Mouse (Mus musculus): ENCODE measurements around the gene Tespa1. TPM values are rescaled to one million over a fixed set of nuclear protein-coding genes. Genes with fewer than 3 reads are reported as not detected.

The Tespa1 gene
- 0.21 and 0.24 TPM in 2 replicates for polyA plus RNA-seq (2014; fragmentation: Nextera tagmentation; extraction: Ambion mirVana)

DNA sequence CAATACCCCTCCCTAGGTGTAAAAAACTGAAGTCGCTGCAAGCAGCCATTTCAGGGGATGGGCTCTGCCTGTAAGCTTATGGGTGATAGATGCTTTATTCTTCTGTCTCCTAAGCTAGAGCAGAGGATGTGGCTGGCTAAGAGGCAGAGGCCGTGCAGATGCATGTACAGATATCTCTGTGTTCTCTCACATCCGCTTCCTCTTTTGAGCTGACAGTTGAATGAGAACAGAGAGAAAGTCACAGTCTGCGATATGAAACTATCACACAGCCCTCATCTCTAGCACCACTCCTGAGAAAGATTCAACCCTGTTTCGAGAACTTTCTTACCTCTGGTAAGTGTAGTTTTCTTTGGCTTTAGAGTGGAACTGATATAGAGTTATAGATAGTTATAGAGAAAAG is at the start of gene Tespa1:
Gene Tespa1 (plus strand): TSS at position 234 of the 400 bp plus-strand sequence.
- Histone ChIP-seq H3K27me3 (ENCODE audit: control insufficient read depth, insufficient read depth, low read length) (no peaks in the 10 kb centered on the region), H3K27ac (replicated peaks; ENCODE audit: low read depth, low read length) (no peak within 1 kb of the TSS), H3K4me2 (ENCODE audit: low read depth, low read length) (no peak within 1 kb of the TSS), H3K36me3 (replicated peaks; ENCODE audit: control insufficient read depth, insufficient read depth, low read depth, low read length) (no peaks in the 10 kb centered on the region), H3K9ac (replicated peaks; ENCODE audit: low read length) (no peak within 1 kb of the TSS), H3K9me3 (replicated peaks; ENCODE audit: control insufficient read depth, low read length) (no peaks in the 10 kb centered on the region), H3K4me1 (ENCODE audit: control insufficient read depth, insufficient read depth, low read length) (no peaks in the 10 kb centered on the region), H3K4me3 (ENCODE audit: low read depth, low read length) (no peak within 1 kb of the TSS)
- ATAC-seq (replicated peaks; ENCODE audit: insufficient number of reproducible peaks, low FRiP score, low TSS enrichment, low read depth) (no peak), DNase-seq (ENCODE audit: low spot score) (no peak)
- 81% methylated on average over 5 of the region's 5 CpGs for WGBS

DNA sequence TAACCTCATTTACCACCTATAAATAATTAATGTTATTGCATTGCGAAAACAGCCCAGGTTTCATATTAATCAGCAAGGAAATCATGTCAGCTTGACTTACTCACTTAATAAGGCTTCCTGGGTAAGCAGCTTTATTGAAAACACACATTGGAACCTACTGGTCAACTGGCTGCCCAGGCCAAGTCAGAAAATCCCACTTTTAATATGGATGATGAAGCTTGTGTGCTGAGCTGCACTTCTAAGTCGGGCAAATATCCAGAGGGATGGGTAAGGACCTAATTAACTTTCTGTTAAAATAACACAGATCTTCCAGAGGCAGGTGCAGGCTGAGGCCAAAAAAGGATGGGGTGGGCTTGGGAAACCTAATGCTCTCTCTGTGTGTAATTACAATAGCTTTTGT is 46.9 kb upstream of the Tespa1 start:
- Histone ChIP-seq H3K4me1 (ENCODE audit: control insufficient read depth, insufficient read depth, low read length) (no peaks in the 10 kb centered on the region), H3K4me2 (ENCODE audit: low read depth, low read length) (no peak overlapping the region), H3K27ac (replicated peaks; ENCODE audit: low read depth, low read length) (no peak overlapping the region), H3K9ac (replicated peaks; ENCODE audit: low read length) (no peak overlapping the region), H3K4me3 (ENCODE audit: low read depth, low read length) (no peak overlapping the region), H3K9me3 (replicated peaks; ENCODE audit: control insufficient read depth, low read length) (no peaks in the 10 kb centered on the region), H3K36me3 (replicated peaks; ENCODE audit: control insufficient read depth, insufficient read depth, low read depth, low read length) (no peaks in the 10 kb centered on the region), H3K27me3 (ENCODE audit: control insufficient read depth, insufficient read depth, low read length) (no peaks in the 10 kb centered on the region)
- DNase-seq (ENCODE audit: low spot score) (no peak), ATAC-seq (replicated peaks; ENCODE audit: insufficient number of reproducible peaks, low FRiP score, low TSS enrichment, low read depth) (no peak)
- 77% methylated on average over 2 of the region's 2 CpGs for WGBS

DNA sequence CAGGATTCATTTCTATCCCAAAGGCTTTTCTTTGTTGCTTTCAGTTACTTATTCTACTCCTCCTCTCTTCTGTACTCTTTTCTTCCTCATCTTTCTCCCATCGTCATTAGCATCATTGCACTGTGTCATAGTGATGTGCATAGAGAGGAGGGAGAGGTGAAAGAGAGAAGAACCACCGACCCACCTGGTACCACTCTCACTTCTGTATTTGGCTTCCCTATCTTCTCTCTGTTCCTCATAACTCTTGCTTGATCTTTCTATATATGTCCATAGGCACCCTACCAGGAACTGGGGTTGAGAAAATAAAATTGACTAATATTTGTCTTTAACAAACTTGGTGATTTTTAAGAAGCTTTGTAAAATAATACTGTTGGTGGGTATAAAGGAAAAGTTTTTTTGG is 46.2 kb upstream of the Tespa1 start:
- WGBS, result 76% methylated on average over 2 of the region's 2 CpGs
- Histone ChIP-seq H3K27ac (replicated peaks; ENCODE audit: low read depth, low read length) (no peak overlapping the region), H3K9me3 (replicated peaks; ENCODE audit: control insufficient read depth, low read length) (no peaks in the 10 kb centered on the region), H3K4me1 (ENCODE audit: control insufficient read depth, insufficient read depth, low read length) (no peaks in the 10 kb centered on the region), H3K4me2 (ENCODE audit: low read depth, low read length) (no peak overlapping the region), H3K4me3 (ENCODE audit: low read depth, low read length) (no peak overlapping the region), H3K9ac (replicated peaks; ENCODE audit: low read length) (no peak overlapping the region), H3K27me3 (ENCODE audit: control insufficient read depth, insufficient read depth, low read length) (no peaks in the 10 kb centered on the region), H3K36me3 (replicated peaks; ENCODE audit: control insufficient read depth, insufficient read depth, low read depth, low read length) (no peaks in the 10 kb centered on the region)
- ATAC-seq (replicated peaks; ENCODE audit: insufficient number of reproducible peaks, low FRiP score, low TSS enrichment, low read depth), result no peak
- no peak for DNase-seq (ENCODE audit: low spot score)

DNA sequence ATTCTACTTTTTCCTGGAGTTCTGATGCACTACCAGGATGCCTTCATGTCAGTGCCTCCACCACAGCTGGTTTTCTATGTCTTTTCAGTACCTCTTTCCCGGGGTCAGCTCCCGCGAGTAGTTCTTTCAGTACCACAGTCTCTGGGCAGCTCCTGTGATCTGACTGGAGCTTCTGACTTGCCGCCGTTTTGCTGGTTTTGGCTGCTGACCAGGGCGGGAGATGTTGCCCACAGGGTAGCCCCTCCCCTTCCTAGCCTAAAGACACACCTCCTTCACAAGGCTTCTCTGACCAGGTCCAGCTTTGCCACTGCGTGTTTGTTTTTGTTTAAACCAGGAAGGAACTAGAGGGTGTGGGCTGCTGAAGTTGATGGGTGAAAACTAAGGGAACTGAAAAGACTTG is 42.6 kb upstream of the Tespa1 start, which contains the start of gene Neurod4:
Gene Neurod4 (minus strand): TSS at position 175 of the 400 bp plus-strand sequence.
- Histone ChIP-seq H3K4me3 (ENCODE audit: low read depth, low read length) (no peak within 1 kb of the TSS), H3K9ac (replicated peaks; ENCODE audit: low read length) (no peak within 1 kb of the TSS), H3K36me3 (replicated peaks; ENCODE audit: control insufficient read depth, insufficient read depth, low read depth, low read length) (no peaks in the 10 kb centered on the region), H3K27me3 (ENCODE audit: control insufficient read depth, insufficient read depth, low read length) (no peaks in the 10 kb centered on the region), H3K9me3 (replicated peaks; ENCODE audit: control insufficient read depth, low read length) (no peaks in the 10 kb centered on the region), H3K27ac (replicated peaks; ENCODE audit: low read depth, low read length) (no peak within 1 kb of the TSS), H3K4me2 (ENCODE audit: low read depth, low read length) (no peak within 1 kb of the TSS), H3K4me1 (ENCODE audit: control insufficient read depth, insufficient read depth, low read length) (no peaks in the 10 kb centered on the region)
- WGBS, result 0% methylated on average over 7 of the region's 7 CpGs
- ATAC-seq (replicated peaks; ENCODE audit: insufficient number of reproducible peaks, low FRiP score, low TSS enrichment, low read depth), result peak; percentile 77; the same call in 1 of the 2 replicates
- peak; percentile 80 for DNase-seq (ENCODE audit: low spot score)

DNA sequence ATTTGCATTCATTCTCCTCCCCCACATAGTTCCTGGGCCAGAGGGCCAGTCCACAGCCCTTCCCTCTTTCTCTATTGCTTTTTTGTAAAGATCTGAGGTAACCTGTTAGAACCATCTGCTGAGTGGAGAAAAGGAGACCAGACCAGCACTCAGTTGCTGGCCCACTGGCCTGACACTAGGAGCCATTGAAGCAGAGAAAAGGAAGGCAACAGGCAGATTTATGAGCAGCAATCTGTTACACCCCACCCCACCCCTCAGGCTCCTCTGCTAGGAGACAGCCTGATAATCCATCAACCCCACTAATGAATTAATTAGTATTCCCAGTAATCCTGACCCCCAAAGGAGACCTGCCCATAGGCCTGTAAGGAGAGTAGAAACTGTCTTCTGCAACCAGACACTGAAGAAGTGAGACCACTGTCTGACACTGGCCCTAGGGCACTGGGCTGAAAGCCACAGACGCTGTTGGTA is 40.7 kb upstream of the Tespa1 start:
- no peak overlapping the region for H3K4me2 ChIP-seq (ENCODE audit: low read depth, low read length)
- H3K4me3 ChIP-seq (ENCODE audit: low read depth, low read length), result no peak overlapping the region
- H3K4me1 ChIP-seq (ENCODE audit: control insufficient read depth, insufficient read depth, low read length), result no peaks in the 10 kb centered on the region
- no peaks in the 10 kb centered on the region for H3K9me3 ChIP-seq (replicated peaks; ENCODE audit: control insufficient read depth, low read length)
- H3K9ac ChIP-seq (replicated peaks; ENCODE audit: low read length), result no peak overlapping the region
- H3K27ac ChIP-seq (replicated peaks; ENCODE audit: low read depth, low read length), result no peak overlapping the region
- WGBS, result 4% methylated on average over 1 of the region's 1 CpGs
- no peak for DNase-seq (ENCODE audit: low spot score)
- no peaks in the 10 kb centered on the region for H3K27me3 ChIP-seq (ENCODE audit: control insufficient read depth, insufficient read depth, low read length)
- no peaks in the 10 kb centered on the region for H3K36me3 ChIP-seq (replicated peaks; ENCODE audit: control insufficient read depth, insufficient read depth, low read depth, low read length)
- ATAC-seq (replicated peaks; ENCODE audit: insufficient number of reproducible peaks, low FRiP score, low TSS enrichment, low read depth), result peak; percentile 89

DNA sequence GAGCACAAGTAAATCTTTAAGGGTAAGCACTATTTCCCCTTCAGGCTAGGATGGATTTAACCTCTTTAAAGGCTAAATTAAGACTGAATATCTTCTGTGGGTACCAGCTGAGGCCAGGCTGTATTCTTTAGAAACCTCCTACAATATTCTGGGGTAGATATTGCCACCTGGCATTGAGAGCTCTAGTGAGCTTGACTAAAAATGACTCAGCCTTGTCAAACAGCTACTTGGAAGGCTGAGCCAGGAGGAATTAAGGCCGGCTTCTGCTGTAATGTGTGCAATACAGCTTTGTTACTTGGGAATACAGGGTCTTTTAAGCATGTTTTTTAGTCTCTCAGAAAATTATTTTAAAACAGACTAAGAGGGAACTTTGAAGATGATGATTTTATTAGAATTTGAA is 35.5 kb upstream of the Tespa1 start:
- 53% methylated on average over 1 of the region's 1 CpGs for WGBS

DNA sequence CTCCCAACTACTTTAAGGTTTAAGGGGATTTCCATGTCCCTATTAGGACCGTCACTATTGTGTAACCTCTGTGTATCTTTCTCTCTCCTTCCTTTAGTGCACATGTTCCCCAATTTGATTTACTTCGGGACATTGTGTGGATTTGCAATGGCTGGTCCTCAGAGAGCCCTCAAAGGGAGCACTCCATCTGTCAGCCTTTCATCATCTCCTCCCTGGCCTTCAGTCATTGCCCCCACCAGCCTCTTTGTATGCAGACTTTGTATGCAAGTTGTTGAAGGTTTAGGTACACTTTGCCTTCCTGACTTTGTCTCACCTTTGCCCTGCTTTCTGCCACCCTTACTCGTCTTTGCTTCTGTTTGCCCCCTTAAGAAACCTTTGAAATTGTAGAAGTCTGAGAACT is 34.7 kb upstream of the Tespa1 start:
- Histone ChIP-seq H3K9ac (replicated peaks; ENCODE audit: low read length) (no peak overlapping the region), H3K4me1 (ENCODE audit: control insufficient read depth, insufficient read depth, low read length) (no peaks in the 10 kb centered on the region), H3K27ac (replicated peaks; ENCODE audit: low read depth, low read length) (no peak overlapping the region), H3K9me3 (replicated peaks; ENCODE audit: control insufficient read depth, low read length) (no peaks in the 10 kb centered on the region), H3K36me3 (replicated peaks; ENCODE audit: control insufficient read depth, insufficient read depth, low read depth, low read length) (no peaks in the 10 kb centered on the region), H3K4me3 (ENCODE audit: low read depth, low read length) (no peak overlapping the region), H3K27me3 (ENCODE audit: control insufficient read depth, insufficient read depth, low read length) (no peaks in the 10 kb centered on the region), H3K4me2 (ENCODE audit: low read depth, low read length) (no peak overlapping the region)
- DNase-seq (ENCODE audit: low spot score) (no peak), ATAC-seq (replicated peaks; ENCODE audit: insufficient number of reproducible peaks, low FRiP score, low TSS enrichment, low read depth) (no peak)
- WGBS, result 48% methylated on average over 3 of the region's 3 CpGs

More for the DNA sequence above, 35.5 kb upstream of the Tespa1 start:
- H3K4me2 ChIP-seq (ENCODE audit: low read depth, low read length), result no peak overlapping the region
- no peak for DNase-seq (ENCODE audit: low spot score)
- no peak overlapping the region for H3K4me3 ChIP-seq (ENCODE audit: low read depth, low read length)
- no peaks in the 10 kb centered on the region for H3K27me3 ChIP-seq (ENCODE audit: control insufficient read depth, insufficient read depth, low read length)
- no peak for ATAC-seq (replicated peaks; ENCODE audit: insufficient number of reproducible peaks, low FRiP score, low TSS enrichment, low read depth)
- no peaks in the 10 kb centered on the region for H3K36me3 ChIP-seq (replicated peaks; ENCODE audit: control insufficient read depth, insufficient read depth, low read depth, low read length)
- no peaks in the 10 kb centered on the region for H3K9me3 ChIP-seq (replicated peaks; ENCODE audit: control insufficient read depth, low read length)
- H3K27ac ChIP-seq (replicated peaks; ENCODE audit: low read depth, low read length), result no peak overlapping the region
- no peak overlapping the region for H3K9ac ChIP-seq (replicated peaks; ENCODE audit: low read length)
- H3K4me1 ChIP-seq (ENCODE audit: control insufficient read depth, insufficient read depth, low read length), result no peaks in the 10 kb centered on the region

DNA sequence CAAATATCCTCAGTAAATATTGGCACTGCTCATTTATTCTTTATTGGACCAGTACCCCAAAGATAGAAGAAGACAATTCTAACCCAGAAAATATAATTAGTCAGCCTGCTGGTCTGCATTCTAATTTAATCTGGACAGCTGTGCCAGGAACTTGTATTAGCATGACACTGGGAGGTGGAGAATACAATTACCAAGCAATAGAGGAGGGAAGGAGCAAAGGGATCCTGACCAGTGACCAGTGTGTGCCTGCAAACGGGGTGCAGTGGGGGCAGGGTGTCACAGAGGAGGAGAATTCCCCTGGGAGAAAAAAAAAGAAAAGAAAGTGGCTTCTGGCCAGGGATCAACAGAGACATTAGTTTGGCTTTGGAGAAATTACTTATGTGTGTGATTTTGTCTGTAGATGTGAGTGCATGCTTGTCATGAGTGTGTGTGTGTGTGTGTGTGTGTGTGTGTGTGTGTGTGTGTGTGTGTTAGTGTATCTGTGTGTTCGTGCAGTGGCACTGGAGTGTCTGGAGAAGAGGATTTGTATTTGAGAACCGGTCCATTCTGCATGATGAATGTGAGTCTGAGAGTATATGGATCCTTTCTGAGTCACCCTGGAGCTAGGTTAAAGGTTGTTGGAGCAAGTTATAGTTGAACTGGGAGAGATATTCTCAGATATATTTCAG is 28.8 kb upstream of the Tespa1 start:
- Histone ChIP-seq H3K9ac (replicated peaks; ENCODE audit: low read length) (no peak overlapping the region), H3K4me1 (ENCODE audit: control insufficient read depth, insufficient read depth, low read length) (no peaks in the 10 kb centered on the region), H3K27ac (replicated peaks; ENCODE audit: low read depth, low read length) (no peak overlapping the region), H3K9me3 (replicated peaks; ENCODE audit: control insufficient read depth, low read length) (no peaks in the 10 kb centered on the region), H3K4me2 (ENCODE audit: low read depth, low read length) (no peak overlapping the region), H3K27me3 (ENCODE audit: control insufficient read depth, insufficient read depth, low read length) (no peaks in the 10 kb centered on the region), H3K4me3 (ENCODE audit: low read depth, low read length) (no peak overlapping the region), H3K36me3 (replicated peaks; ENCODE audit: control insufficient read depth, insufficient read depth, low read depth, low read length) (no peaks in the 10 kb centered on the region)
- WGBS, result 29% methylated on average over 3 of the region's 3 CpGs
- no peak for DNase-seq (ENCODE audit: low spot score)
- ATAC-seq (replicated peaks; ENCODE audit: insufficient number of reproducible peaks, low FRiP score, low TSS enrichment, low read depth), result 0 out of 2 replicates have a peak, but pooled peaks have one; percentile 48

Data from embryonic facial prominence, embryonic 11.5 days (tissue).